Mouse (Mus musculus) stomach, embryonic 14.5 days (tissue): ENCODE data around the gene Olfr13. TPM values are rescaled to one million over a fixed set of nuclear protein-coding genes. Genes with fewer than 3 reads are reported as not detected.
"Not testable (repeated sequence)": the region's sequence is repeated elsewhere in the genome, so short reads cannot be mapped to it uniquely, and the experiment has no call there.

Source experiments
- ATAC-seq: fragments of 200-750 bp; cut with Nextera tagmentation; 2 replicates; pipeline ENCODE4 v1.8.0; 2017; ENCODE audit warnings: low read depth, moderate TSS enrichment; ENCODE audit not compliant: insufficient number of reproducible peaks, insufficient read depth, low FRiP score
- H3K27ac ChIP-seq: fragments of 300-500 bp; sonication (generic); 2 replicates; pipeline ENCODE4 v1.5.1; 2014; ENCODE audit warnings: mild to moderate bottlenecking, low read length, moderate library complexity, mixed read lengths
- H3K27me3 ChIP-seq: fragments of 300-500 bp; sonication (generic); 2 replicates; pipeline ENCODE4 v1.6.1; 2014; ENCODE audit warnings: low read length, control low read depth, mixed read lengths; ENCODE audit not compliant: control insufficient read depth, insufficient read depth
- H3K36me3 ChIP-seq: fragments of 300-500 bp; sonication (generic); 2 replicates; pipeline ENCODE4 v1.6.1; 2014; ENCODE audit warnings: mild to moderate bottlenecking, control low read depth, low read length, moderate library complexity, mixed read lengths; ENCODE audit not compliant: control insufficient read depth, insufficient read depth
- H3K4me1 ChIP-seq: fragments of 300-500 bp; sonication (generic); 2 replicates; pipeline ENCODE4 v1.6.1; 2014; ENCODE audit warnings: low read length, control low read depth, mixed read lengths; ENCODE audit not compliant: control insufficient read depth, insufficient read depth
- H3K4me2 ChIP-seq: fragments of 300-500 bp; sonication (generic); replicated peaks from 2 replicates; pipeline ENCODE4 v1.6.1; 2014; ENCODE audit warnings: low read depth, low read length, control low read depth
- H3K4me3 ChIP-seq: fragments of 300-500 bp; sonication (generic); 2 replicates; pipeline ENCODE4 v1.5.1; 2014; ENCODE audit warnings: low read depth, low read length, control low read depth
- H3K9ac ChIP-seq: fragments of 300-500 bp; sonication (generic); replicated peaks from 2 replicates; pipeline ENCODE4 v1.6.1; 2014; ENCODE audit warnings: low read depth, mild to moderate bottlenecking, control low read depth, low read length, moderate library complexity, mixed read lengths
- H3K9me3 ChIP-seq: fragments of 300-500 bp; sonication (generic); 2 replicates; pipeline ENCODE4 v1.6.1; 2016; ENCODE audit warnings: low read depth, low read length, control low read depth; ENCODE audit not compliant: control insufficient read depth
- WGBS: fragments of 180-500 bp; shearing (Covaris S2); extraction: QIAGEN DNeasy Blood & Tissue Kit; methylation state at CpG from one replicate; pipeline ENCODE4 v1.1.7; 2014; 5-methylcytosine and 5-hydroxymethylcytosine counted together
- polyA plus RNA-seq: library from polyadenylated mRNA; unstranded; fragments of >200 nt; fragmentation: Nextera tagmentation; extraction: Ambion mirVana; gene quantifications from 2 replicates; pipeline ENCODE4 v1.2.1, GENCODE M21; 2014

Gene Olfr13
- not detected in 2 replicates for polyA plus RNA-seq

DNA sequence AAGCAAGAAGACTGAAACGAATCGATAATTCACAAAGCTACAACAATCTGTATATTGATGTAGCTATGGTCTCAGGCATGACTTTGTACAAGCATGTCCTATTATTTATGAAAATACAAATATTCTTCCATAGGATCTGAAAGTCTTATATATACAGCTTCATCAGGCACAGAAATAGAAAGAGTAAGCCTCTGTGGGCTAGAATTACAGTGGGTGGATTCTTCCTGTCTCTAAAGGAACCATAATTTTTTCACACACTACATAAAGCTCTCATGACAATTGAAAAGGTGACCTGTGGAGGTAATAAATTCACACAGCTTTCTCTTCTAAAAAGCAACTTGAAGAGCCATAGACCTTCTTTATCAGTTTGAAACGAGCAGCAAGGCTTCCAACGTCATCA, at the start of gene Olfr13:
TSS of gene Olfr13 (plus strand) at position 301 of the 400 bp plus-strand sequence.
- no peak within 1 kb of the TSS for H3K4me3 ChIP-seq
- no peaks in the 10 kb centered on the region for H3K4me1 ChIP-seq
- H3K9ac ChIP-seq: no peak within 1 kb of the TSS
- H3K36me3 ChIP-seq: no peaks in the 10 kb centered on the region
- no peak for ATAC-seq
- no peaks in the 10 kb centered on the region for H3K9me3 ChIP-seq
- 53% methylated on average over 4 of the region's 4 CpGs for WGBS
- no peak within 1 kb of the TSS for H3K27ac ChIP-seq
- H3K4me2 ChIP-seq: no peak within 1 kb of the TSS
- H3K27me3 ChIP-seq: no peaks in the 10 kb centered on the region

DNA sequence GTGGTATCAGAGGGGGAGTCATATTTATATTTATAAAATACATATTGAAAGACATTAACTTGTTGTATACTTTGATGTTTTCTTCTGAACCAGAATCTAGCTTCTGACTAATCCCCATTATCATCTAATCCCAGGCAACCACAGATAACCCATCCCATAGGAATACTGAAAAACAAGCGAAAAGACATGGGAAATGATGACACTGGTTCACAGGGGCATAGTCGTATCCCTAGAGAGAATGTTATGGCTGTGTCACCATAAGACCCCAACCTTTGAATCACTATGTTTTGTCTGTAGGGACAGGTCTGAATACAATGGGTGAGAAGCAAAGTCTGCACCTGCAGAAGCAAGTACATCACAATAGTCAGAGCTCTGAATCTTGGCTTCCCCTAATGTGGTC, 25.7 kb upstream of the Olfr13 start, which contains the start of gene Olfr237-ps1:
TSS of gene Olfr237-ps1 (plus strand) at position 301 of the 400 bp plus-strand sequence.
- 92% methylated on average over 2 of the region's 2 CpGs for WGBS

DNA sequence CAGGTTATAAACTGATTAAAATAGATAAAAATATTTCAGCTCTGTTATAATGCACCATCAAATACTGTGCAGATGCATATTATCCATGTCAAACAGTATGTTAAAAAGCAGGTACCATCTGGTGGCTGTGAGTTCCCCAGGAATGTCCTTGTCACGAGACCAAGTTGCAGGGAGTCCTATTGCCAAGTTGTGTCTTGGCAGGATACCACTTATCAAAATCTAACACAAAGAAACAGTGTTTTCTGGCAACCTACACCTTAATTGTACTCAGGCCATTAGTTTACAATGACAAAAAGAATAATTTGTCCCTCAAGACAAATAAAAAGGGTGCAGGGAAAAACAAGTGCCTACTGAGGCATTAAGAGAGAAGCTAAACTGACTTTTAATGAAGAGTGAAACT, 12.4 kb upstream of the Olfr13 start:
- H3K27ac ChIP-seq: no peak overlapping the region
- no peaks in the 10 kb centered on the region for H3K27me3 ChIP-seq
- no peaks in the 10 kb centered on the region for H3K9me3 ChIP-seq
- H3K9ac ChIP-seq: no peak overlapping the region
- H3K36me3 ChIP-seq: no peaks in the 10 kb centered on the region
- H3K4me3 ChIP-seq: no peak overlapping the region
- no peak for ATAC-seq
- no peaks in the 10 kb centered on the region for H3K4me1 ChIP-seq
- 81% methylated on average over 1 of the region's 1 CpGs for WGBS
- no peak overlapping the region for H3K4me2 ChIP-seq

More for the DNA sequence above, 25.7 kb upstream of the Olfr13 start, which contains the start of gene Olfr237-ps1:
- H3K27me3 ChIP-seq, H3K36me3 ChIP-seq, H3K27ac ChIP-seq, H3K9ac ChIP-seq, H3K4me1 ChIP-seq, H3K4me3 ChIP-seq, H3K4me2 ChIP-seq, H3K9me3 ChIP-seq, ATAC-seq: not testable (repeated sequence)

DNA sequence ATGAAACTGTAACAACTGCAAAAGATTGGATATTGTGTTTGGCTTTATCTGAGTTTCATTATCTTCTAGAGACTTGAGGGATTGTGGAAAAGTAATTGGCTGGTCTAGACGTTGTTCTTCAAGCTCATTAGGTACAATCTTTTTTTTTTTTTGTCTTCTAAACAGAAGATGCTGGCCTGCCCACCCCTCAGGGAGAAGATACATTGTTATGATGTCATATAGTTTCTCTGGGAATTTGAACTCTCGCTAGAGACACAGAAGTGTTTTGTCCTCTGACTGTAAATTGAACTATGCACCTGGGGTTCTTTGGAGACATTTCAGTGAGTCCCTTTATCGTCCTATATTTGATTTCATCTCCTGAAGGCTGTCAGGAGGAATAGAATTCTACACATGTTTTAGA, 9.0 kb upstream of the Olfr13 start, which contains the start of gene Olfr437:
TSS of gene Olfr437 (plus strand) at position 301 of the 400 bp plus-strand sequence.
- Histone ChIP-seq H3K27me3 (no peaks in the 10 kb centered on the region), H3K36me3 (no peaks in the 10 kb centered on the region), H3K9ac (no peak within 1 kb of the TSS), H3K9me3 (no peaks in the 10 kb centered on the region), H3K4me2 (no peak within 1 kb of the TSS), H3K4me1 (no peaks in the 10 kb centered on the region), H3K4me3 (no peak within 1 kb of the TSS), H3K27ac (no peak within 1 kb of the TSS)
- WGBS: 66% methylated on average over 3 of the region's 3 CpGs
- no peak for ATAC-seq

DNA sequence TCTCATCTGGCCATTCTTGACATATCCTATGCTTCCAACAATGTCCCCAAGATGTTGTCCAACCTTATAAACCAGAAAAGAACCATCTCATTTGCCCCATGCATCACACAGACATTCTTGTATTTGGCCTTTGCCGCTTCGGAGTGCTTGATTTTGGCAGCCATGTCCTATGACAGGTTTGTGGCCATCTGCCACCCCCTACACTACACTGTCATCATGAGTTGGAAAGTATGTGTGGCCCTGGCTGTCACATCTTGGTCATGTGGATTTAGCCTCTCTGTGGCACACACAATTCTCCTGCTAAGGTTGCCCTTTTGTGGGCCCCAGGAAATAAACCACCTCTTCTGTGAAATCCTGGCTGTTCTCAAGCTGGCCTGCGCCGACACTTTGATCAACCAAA, 4.7 kb upstream of the Olfr13 start:
- Histone ChIP-seq H3K9ac (no peak overlapping the region), H3K4me3 (no peak overlapping the region), H3K9me3 (no peaks in the 10 kb centered on the region), H3K27me3 (no peaks in the 10 kb centered on the region), H3K4me1 (no peaks in the 10 kb centered on the region), H3K36me3 (no peaks in the 10 kb centered on the region), H3K27ac (no peak overlapping the region), H3K4me2 (no peak overlapping the region)
- ATAC-seq: no peak
- WGBS: 95% methylated on average over 4 of the region's 4 CpGs

DNA sequence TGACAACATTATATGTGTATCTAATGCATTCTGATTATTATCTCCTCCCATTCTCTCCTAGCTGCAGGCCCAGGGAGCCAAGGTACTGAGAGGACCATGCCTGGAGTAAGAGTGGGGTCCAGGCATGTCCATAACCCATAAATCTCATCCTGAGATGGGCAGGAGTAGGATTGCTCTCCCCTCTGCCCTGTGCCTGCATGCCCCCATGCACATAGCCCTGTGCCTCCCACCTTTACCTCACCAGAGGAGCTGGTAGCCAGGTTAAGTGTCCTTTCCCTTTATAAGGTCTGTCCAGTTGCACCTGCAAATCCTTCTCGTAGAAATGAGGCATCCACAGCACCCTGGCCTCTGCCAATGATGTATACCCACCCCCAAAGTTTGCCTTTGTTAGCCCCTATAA, 6.2 kb downstream of the Olfr13 start:
- ATAC-seq: no peak
- H3K27ac ChIP-seq: no peak overlapping the region
- WGBS: 65% methylated on average over 1 of the region's 1 CpGs
- H3K36me3 ChIP-seq: no peaks in the 10 kb centered on the region
- H3K9ac ChIP-seq: no peak overlapping the region
- no peak overlapping the region for H3K4me2 ChIP-seq
- H3K27me3 ChIP-seq: no peaks in the 10 kb centered on the region
- H3K4me3 ChIP-seq: no peak overlapping the region
- H3K9me3 ChIP-seq: no peaks in the 10 kb centered on the region
- H3K4me1 ChIP-seq: no peaks in the 10 kb centered on the region

DNA sequence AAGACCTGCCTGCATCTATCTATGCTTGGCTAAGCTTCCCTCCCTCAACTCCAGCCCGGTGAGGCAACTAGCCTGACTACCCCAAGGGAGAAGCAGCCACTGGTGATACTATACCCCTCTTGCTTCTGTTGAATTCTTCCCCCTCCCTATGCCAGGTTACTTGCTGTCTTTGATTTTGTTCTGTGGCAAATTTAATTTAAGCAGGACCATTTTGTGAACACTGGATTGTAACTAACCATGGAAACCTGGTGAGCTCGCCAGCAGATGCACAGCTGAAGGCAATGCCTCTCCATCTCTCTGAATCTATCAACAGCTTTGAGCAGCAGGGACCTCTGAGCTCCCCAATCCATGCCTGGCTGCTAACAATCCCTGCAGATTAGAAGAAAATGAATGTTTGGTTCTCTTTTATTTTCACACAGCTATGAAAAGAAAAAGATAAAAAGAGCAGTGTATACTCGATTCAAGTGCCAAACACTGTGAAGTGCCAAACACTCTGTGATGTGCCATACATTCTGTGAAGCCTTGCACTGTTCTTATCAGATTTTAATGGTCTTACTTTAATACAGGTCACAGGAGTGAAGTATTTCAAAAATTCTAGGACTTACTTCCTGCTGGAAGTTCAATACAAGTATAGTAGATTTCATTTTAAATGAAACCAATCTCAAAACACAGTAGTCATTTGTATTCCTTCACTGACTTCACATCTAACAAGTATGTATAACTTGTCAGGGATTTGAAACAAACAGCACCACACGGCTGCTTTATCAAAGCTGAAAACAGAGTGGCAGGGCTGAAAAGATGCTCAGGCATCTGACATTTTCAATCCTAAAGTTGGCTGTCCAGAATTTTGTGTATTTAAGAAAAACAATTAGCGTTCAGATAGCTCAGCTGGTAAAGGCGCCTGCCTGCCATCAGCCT, 6.9 kb downstream of the Olfr13 start:
- H3K36me3 ChIP-seq: no peaks in the 10 kb centered on the region
- H3K4me3 ChIP-seq: no peak overlapping the region
- H3K4me2 ChIP-seq: no peak overlapping the region
- ATAC-seq: no peak
- H3K4me1 ChIP-seq: no peaks in the 10 kb centered on the region
- WGBS: 55% methylated on average over 6 of the region's 6 CpGs
- H3K27ac ChIP-seq: no peak overlapping the region
- no peak overlapping the region for H3K9ac ChIP-seq
- H3K27me3 ChIP-seq: no peaks in the 10 kb centered on the region
- no peaks in the 10 kb centered on the region for H3K9me3 ChIP-seq

DNA sequence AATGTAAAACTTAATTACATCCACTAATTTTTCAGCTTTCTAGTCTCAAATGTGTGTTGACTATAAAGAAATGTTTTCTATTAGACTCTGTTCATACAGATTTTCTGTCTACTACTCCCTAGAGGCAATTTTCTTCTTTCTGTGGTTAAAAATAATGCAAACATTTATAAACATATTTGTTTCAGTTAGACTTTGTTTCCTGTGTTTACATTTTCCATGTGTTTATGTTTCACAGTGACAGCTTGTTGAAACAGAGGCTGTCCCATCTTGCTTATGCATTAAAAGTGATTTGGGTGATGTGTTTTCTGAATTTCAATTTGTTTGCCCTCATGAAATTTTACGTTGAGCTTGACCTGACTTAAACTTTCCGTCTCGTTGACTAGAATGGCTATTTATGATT, 19.0 kb downstream of the Olfr13 start:
- H3K4me1 ChIP-seq: no peaks in the 10 kb centered on the region
- no peak for ATAC-seq
- no peak overlapping the region for H3K4me2 ChIP-seq
- no peak overlapping the region for H3K9ac ChIP-seq
- 42% methylated on average over 3 of the region's 3 CpGs for WGBS
- no peaks in the 10 kb centered on the region for H3K36me3 ChIP-seq
- no peak overlapping the region for H3K27ac ChIP-seq
- no peak overlapping the region for H3K4me3 ChIP-seq
- H3K9me3 ChIP-seq: no peaks in the 10 kb centered on the region
- H3K27me3 ChIP-seq: no peaks in the 10 kb centered on the region
